Mouse (Mus musculus) hematopoietic stem cell, adult 5-6 weeks (primary cell): ENCODE results near the gene Tsfm. TPM values are rescaled to one million over a fixed set of nuclear protein-coding genes. Genes with fewer than 3 reads are reported as not detected.

Experiments
- ATAC-seq, 2 experiments: fragments of 125-278 bp in 1 of 2; replicated peaks in 1 of 2; 2 replicates each; pipeline ENCODE4 v1.8.0; 2016 to 2017; ENCODE audit warnings: inconsistent platforms in 2 of 2, mild to moderate bottlenecking in 2 of 2, moderate number of reproducible peaks in 2 of 2, low read depth in 1 of 2, moderate TSS enrichment in 1 of 2; ENCODE audit not compliant: low FRiP score in 2 of 2, poor library complexity in 2 of 2, severe bottlenecking in 2 of 2, insufficient read depth in 1 of 2, low TSS enrichment in 1 of 2
- total RNA-seq: library from RNA; stranded (forward); fragments of 172-1452, 232-1000 nt; gene quantifications from 2 replicates; pipeline ENCODE4 v1.2.3, GENCODE M21; 2017

Tsfm gene
- total RNA-seq, 1 experiment from 2014 or later: 35.5 TPM

GRCm38 (mm10) chr10:127002765-127003164 lies 27.9 kb downstream of the Tsfm start:
- no peak for ATAC-seq

- ATAC-seq: no peak
Measured at GRCm38 (mm10) chr10:127002056-127002455, 28.6 kb downstream of the Tsfm start.

- ATAC-seq: no peak
Measured at GRCm38 (mm10) chr10:127001297-127001696, 29.3 kb downstream of the Tsfm start.

- no peak for ATAC-seq
Measured at GRCm38 (mm10) chr10:127000529-127000928, 30.1 kb downstream of the Tsfm start, which contains the start of gene Avil. Gene Avil (plus strand): TSS chr10:127000709.

- peak; percentile 18 to 22; a peak in 2 of 4 replicates for ATAC-seq
Measured at GRCm38 (mm10) chr10:126997340-126998113, 33.1 kb downstream of the Tsfm start.

- no peak for ATAC-seq
Measured at GRCm38 (mm10) chr10:126993621-126994020, 37.0 kb downstream of the Tsfm start.

- ATAC-seq: no peak
Measured at GRCm38 (mm10) chr10:126991676-126992075, 39.0 kb downstream of the Tsfm start.

- peak; percentile 58 to 63 for ATAC-seq
Measured at GRCm38 (mm10) chr10:126990313-126991056, 40.2 kb downstream of the Tsfm start.

- no peak for ATAC-seq
Measured at GRCm38 (mm10) chr10:126988513-126989165, 42.0 kb downstream of the Tsfm start.

GRCm38 (mm10) chr10:126987183-126988118 lies 43.2 kb downstream of the Tsfm start:
- ATAC-seq: peak in 1 of 2 experiments; percentile 3; a peak in 1 of 4 replicates

- peak; percentile 56 to 57 for ATAC-seq
Measured at GRCm38 (mm10) chr10:126986541-126986961, 44.1 kb downstream of the Tsfm start.

GRCm38 (mm10) chr10:126985579-126985978 lies 45.1 kb downstream of the Tsfm start:
- no peak for ATAC-seq

GRCm38 (mm10) chr10:126985127-126985526 lies 45.5 kb downstream of the Tsfm start:
- no peak for ATAC-seq

GRCm38 (mm10) chr10:126984189-126985004 lies 46.2 kb downstream of the Tsfm start:
- no peak for ATAC-seq

GRCm38 (mm10) chr10:126983193-126983725 lies 47.4 kb downstream of the Tsfm start:
- ATAC-seq: no peak

GRCm38 (mm10) chr10:126981746-126982145 lies 48.9 kb downstream of the Tsfm start:
- no peak for ATAC-seq
